Mouse (Mus musculus) MEL (cell line): ENCODE measurements around the gene Arhgef9. TPM values are rescaled to one million over a fixed set of nuclear protein-coding genes. Genes with fewer than 3 reads are reported as not detected.

Source experiments
- DNase-seq: peaks from one replicate; pipeline ENCODE4 v3.0.0; 2011; ENCODE audit warnings: low read depth, low spot score
- H3K27ac ChIP-seq: 2 replicates; pipeline ENCODE4 v1.5.1; 2012; ENCODE audit warnings: low read depth, mild to moderate bottlenecking, control low read depth, low read length, moderate library complexity; ENCODE audit not compliant: control insufficient read depth
- H3K27me3 ChIP-seq, 2 experiments: fragments of 150-350 bp in 1 of 2; sonication (generic) in 1 of 2; 2 replicates each; pipeline ENCODE4 v1.6.1; 2012; ENCODE audit warnings: low read length in 2 of 2, mild to moderate bottlenecking in 2 of 2, improper control_type of control experiment in 1 of 2, moderate library complexity in 1 of 2; ENCODE audit not compliant: insufficient read depth in 2 of 2, control insufficient read depth in 1 of 2
- H3K36me3 ChIP-seq, 2 experiments: 2 replicates each; pipeline ENCODE4 v1.6.1; 2012 to 2014; ENCODE audit warnings: low read length in 2 of 2, improper control_type of control experiment in 1 of 2, inconsistent platforms in 1 of 2, mild to moderate bottlenecking in 1 of 2; ENCODE audit not compliant: insufficient read depth in 2 of 2, control insufficient read depth in 1 of 2
- H3K4me1 ChIP-seq, 2 experiments: fragments of 150-350 bp in 1 of 2; sonication (generic) in 1 of 2; 2 replicates each; pipeline ENCODE4 v1.6.1; 2012; ENCODE audit warnings: low read length in 2 of 2, improper control_type of control experiment in 1 of 2, mild to moderate bottlenecking in 1 of 2; ENCODE audit not compliant: insufficient read depth in 2 of 2, control insufficient read depth in 1 of 2
- H3K4me3 ChIP-seq, 2 experiments: fragments of 150-350 bp in 1 of 2; sonication (generic) in 1 of 2; 2 replicates each; pipeline ENCODE4 v1.5.1; 2012; ENCODE audit warnings: low read depth in 2 of 2, low read length in 2 of 2, mild to moderate bottlenecking in 2 of 2, moderate library complexity in 2 of 2, control low read depth in 1 of 2, improper control_type of control experiment in 1 of 2; ENCODE audit not compliant: control insufficient read depth in 1 of 2, insufficient read depth in 1 of 2
- H3K79me2 ChIP-seq: 2 replicates; pipeline ENCODE4 v1.6.1; 2012; ENCODE audit warnings: mild to moderate bottlenecking, low read length, moderate library complexity; ENCODE audit not compliant: control insufficient read depth, poor library complexity, insufficient read depth
- H3K9ac ChIP-seq: 2 replicates; pipeline ENCODE4 v1.6.1; 2012; ENCODE audit warnings: low read depth, mild to moderate bottlenecking, control low read depth, low read length, moderate library complexity; ENCODE audit not compliant: control insufficient read depth, poor library complexity, severe bottlenecking
- H3K9me3 ChIP-seq: fragments of 150-350 bp; sonication (generic); replicated peaks from 2 replicates; pipeline ENCODE4 v1.6.1; 2012; ENCODE audit warnings: mild to moderate bottlenecking, low read length, improper control_type of control experiment, moderate library complexity; ENCODE audit not compliant: insufficient read depth
- BHLHE40 ChIP-seq: IDR thresholded peaks from 2 replicates; pipeline ENCODE4 v1.6.1; 2012; ENCODE audit warnings: low read depth, mild to moderate bottlenecking, inconsistent platforms, low read length, improper control_type of control experiment, borderline replicate concordance
- CHD1 ChIP-seq: IDR thresholded peaks from 2 replicates; pipeline ENCODE4 v1.6.1; 2012; ENCODE audit warnings: low read depth, mild to moderate bottlenecking, inconsistent platforms, low read length, improper control_type of control experiment
- CHD2 ChIP-seq: IDR thresholded peaks from 2 replicates; pipeline ENCODE4 v1.6.1; 2011; ENCODE audit warnings: low read length, improper control_type of control experiment
- CTCF ChIP-seq, 3 experiments: IDR thresholded peaks in 2 of 3; conservative IDR thresholded peaks in 1 of 3; 2 replicates each; pipeline ENCODE4 v1.5.1; 2011 to 2012; ENCODE audit warnings: low read length in 3 of 3, low read depth in 2 of 3, mild to moderate bottlenecking in 2 of 3, improper control_type of control experiment in 1 of 3, inconsistent platforms in 1 of 3, mixed read lengths in 1 of 3, moderate library complexity in 1 of 3; ENCODE audit not compliant: control insufficient read depth in 1 of 3, insufficient read depth in 1 of 3, poor library complexity in 1 of 3, severe bottlenecking in 1 of 3
- E2F4 ChIP-seq: IDR thresholded peaks from 2 replicates; pipeline ENCODE4 v1.6.1; 2011; ENCODE audit warnings: low read depth, low read length, improper control_type of control experiment, borderline replicate concordance
- ELF1 ChIP-seq: IDR thresholded peaks from 2 replicates; pipeline ENCODE4 v1.6.1; 2014; ENCODE audit warnings: low read depth, mild to moderate bottlenecking, inconsistent platforms, low read length, improper control_type of control experiment, moderate library complexity
- ETS1 ChIP-seq: IDR thresholded peaks from 2 replicates; pipeline ENCODE4 v1.6.1; 2012; ENCODE audit warnings: low read depth, mild to moderate bottlenecking, inconsistent platforms, low read length, improper control_type of control experiment, moderate library complexity
- HCFC1 ChIP-seq: IDR thresholded peaks from 2 replicates; pipeline ENCODE4 v1.6.1; 2012; ENCODE audit warnings: low read depth, mild to moderate bottlenecking, inconsistent platforms, low read length, improper control_type of control experiment, moderate library complexity
- JUND ChIP-seq: IDR thresholded peaks from 2 replicates; pipeline ENCODE4 v1.6.1; 2011; ENCODE audit warnings: low read depth, mild to moderate bottlenecking, improper control_type of control experiment, low read length
- KAT2A ChIP-seq: conservative IDR thresholded peaks from 2 replicates; pipeline ENCODE4 v1.6.1; 2012; ENCODE audit warnings: low read depth, low read length, improper control_type of control experiment, inconsistent platforms
- MAFK ChIP-seq: IDR thresholded peaks from 2 replicates; pipeline ENCODE4 v1.6.1; 2011; ENCODE audit warnings: low read depth, mild to moderate bottlenecking, low read length, improper control_type of control experiment, borderline replicate concordance
- MAZ ChIP-seq: IDR thresholded peaks from 2 replicates; pipeline ENCODE4 v1.6.1; 2012; ENCODE audit warnings: low read depth, mild to moderate bottlenecking, inconsistent platforms, low read length, improper control_type of control experiment
- MXI1 ChIP-seq: IDR thresholded peaks from 2 replicates; pipeline ENCODE4 v1.6.1; 2011; ENCODE audit warnings: mild to moderate bottlenecking, low read depth, low read length, improper control_type of control experiment
- MYB ChIP-seq: IDR thresholded peaks from 2 replicates; pipeline ENCODE4 v1.6.1; 2011; ENCODE audit warnings: mild to moderate bottlenecking, low read depth, low read length, improper control_type of control experiment
- MYC ChIP-seq: IDR thresholded peaks from 2 replicates; pipeline ENCODE4 v1.6.1; 2011; ENCODE audit warnings: low read depth, mild to moderate bottlenecking, low read length, improper control_type of control experiment, moderate library complexity
- NELFE ChIP-seq: IDR thresholded peaks from 2 replicates; pipeline ENCODE4 v1.6.1; 2011; ENCODE audit warnings: low read depth, low read length, improper control_type of control experiment
- NRF1 ChIP-seq: IDR thresholded peaks from 2 replicates; pipeline ENCODE4 v1.6.1; 2014; ENCODE audit warnings: low read depth, mild to moderate bottlenecking, inconsistent platforms, low read length, improper control_type of control experiment, moderate library complexity; ENCODE audit not compliant: poor library complexity, insufficient read depth, severe bottlenecking
- POLR2AphosphoS2 ChIP-seq: IDR thresholded peaks from 2 replicates; pipeline ENCODE4 v1.6.1; 2011; ENCODE audit warnings: low read length, improper control_type of control experiment
- SIN3A ChIP-seq: IDR thresholded peaks from 2 replicates; pipeline ENCODE4 v1.6.1; 2012; ENCODE audit warnings: low read length, improper control_type of control experiment, inconsistent platforms
- SMC3 ChIP-seq: IDR thresholded peaks from 2 replicates; pipeline ENCODE4 v1.6.1; 2011; ENCODE audit warnings: low read depth, low read length, improper control_type of control experiment
- TBP ChIP-seq: IDR thresholded peaks from 2 replicates; pipeline ENCODE4 v1.8.0; 2011; ENCODE audit warnings: low read depth, low read length, improper control_type of control experiment
- TCF12 ChIP-seq: IDR thresholded peaks from 2 replicates; pipeline ENCODE4 v1.6.1; 2014; ENCODE audit warnings: low read depth, mild to moderate bottlenecking, inconsistent platforms, low read length, improper control_type of control experiment, moderate library complexity
- UBTF ChIP-seq: IDR thresholded peaks from 2 replicates; pipeline ENCODE4 v1.6.1; 2012; ENCODE audit warnings: low read depth, mild to moderate bottlenecking, inconsistent platforms, low read length, improper control_type of control experiment, moderate library complexity, borderline replicate concordance; ENCODE audit not compliant: insufficient read depth
- ZKSCAN1 ChIP-seq: IDR thresholded peaks from 2 replicates; pipeline ENCODE4 v1.6.1; 2012; ENCODE audit warnings: low read depth, mild to moderate bottlenecking, inconsistent platforms, low read length, improper control_type of control experiment, moderate library complexity
- ZNF384 ChIP-seq: IDR thresholded peaks from 2 replicates; pipeline ENCODE4 v1.6.1; 2012; ENCODE audit warnings: low read depth, mild to moderate bottlenecking, inconsistent platforms, low read length, improper control_type of control experiment
- polyA plus RNA-seq, 2 experiments: library from polyadenylated mRNA; stranded (reverse) in 1 of 2; unstranded in 1 of 2; fragments of >175 nt in 1 of 2; fragments of >200 nt in 1 of 2; gene quantifications; 2 replicates each; pipeline versions ENCODE4 v1.2.1 to v1.2.4; 2012; ENCODE audit warnings: low replicate concordance in 2 of 2, low read depth in 1 of 2; ENCODE audit not compliant: insufficient read length in 2 of 2, insufficient read depth in 1 of 2, missing spikeins in 1 of 2
- total RNA-seq: library from RNA; depleted of rRNA; stranded (reverse); fragments of 300-350 nt; gene quantifications from 2 replicates; pipeline ENCODE4 v1.2.3, GENCODE M21; 2012

Gene Arhgef9
- total and polyA plus RNA-seq, 3 experiments = 0.08 TPM; not detected in 2

DNA sequence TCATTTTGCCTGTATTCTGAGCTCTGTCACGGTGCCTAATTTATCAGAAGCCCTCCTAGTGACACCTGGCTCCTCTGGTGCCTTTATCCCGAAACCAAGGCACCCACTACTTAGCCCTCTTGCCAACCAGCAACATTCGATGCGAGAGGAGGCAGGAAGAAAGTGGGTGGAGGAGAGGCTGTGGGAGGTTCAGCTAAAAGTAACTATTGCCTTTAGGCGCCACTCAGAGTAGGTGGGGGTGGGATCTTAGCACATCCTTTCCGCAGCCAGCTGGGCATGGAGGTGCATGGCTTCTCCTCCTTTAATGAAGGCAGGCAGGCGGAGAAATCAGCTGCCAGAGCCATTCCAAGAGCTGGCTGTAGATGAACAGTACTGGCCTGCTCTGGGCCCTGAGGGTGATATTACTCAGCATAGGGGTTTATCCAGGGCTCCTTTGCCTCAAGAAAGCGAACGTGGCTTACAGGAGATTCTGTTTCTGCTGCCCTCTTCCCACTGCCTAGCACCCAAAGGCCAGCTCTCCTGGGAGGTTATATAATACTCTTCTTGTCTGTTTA is 39.7 kb downstream of the Arhgef9 start:
- DNase-seq = no peak
- Histone ChIP-seq H3K27me3 (no peaks in the 10 kb centered on the region), H3K4me3 (no peak overlapping the region), H3K9me3 (no peaks in the 10 kb centered on the region), H3K36me3 (no peaks in the 10 kb centered on the region), H3K79me2 (no peaks in the 10 kb centered on the region), H3K9ac (no peak overlapping the region), H3K27ac (no peak overlapping the region), H3K4me1 (no peaks in the 10 kb centered on the region)
- TF ChIP-seq SMC3 = no peak
- no peak for TF ChIP-seq POLR2AphosphoS2
- TF ChIP-seq MYC = no peak
- no peak for TF ChIP-seq ZNF384
- no peak for TF ChIP-seq SIN3A
- no peak for TF ChIP-seq ZKSCAN1

DNA sequence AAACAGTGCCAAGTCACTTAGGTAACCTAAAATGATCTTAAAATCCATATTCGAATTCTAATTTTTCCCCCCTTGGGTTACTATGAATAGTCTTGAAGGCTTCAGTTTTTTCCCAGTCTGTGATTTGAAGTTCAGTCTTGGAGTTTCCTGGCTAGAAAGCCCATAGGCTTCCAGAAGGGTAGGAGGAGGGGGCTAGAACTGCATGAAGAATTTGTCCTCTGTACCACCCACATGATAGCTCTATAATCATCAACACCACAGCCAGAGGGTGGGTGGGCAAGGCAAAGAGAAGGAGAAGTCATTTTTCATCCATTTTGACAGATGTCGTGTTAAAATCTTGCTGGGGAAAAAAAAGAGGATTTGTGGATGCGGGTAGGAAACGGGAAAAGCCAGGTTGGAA is 58.0 kb downstream of the Arhgef9 start:
- no peak for TF ChIP-seq MYB
- TF ChIP-seq BHLHE40 = no peak
- TF ChIP-seq TBP = no peak
- TF ChIP-seq NRF1 = no peak
- no peak for TF ChIP-seq ZNF384
- no peak for TF ChIP-seq ELF1
- no peak for TF ChIP-seq CTCF (IDR thresholded peaks at IDR 0.05 in 2 of 3, conservative IDR thresholded peaks at IDR 0.05 in 1 of 3; ENCODE audit: control insufficient read depth in 1 of 3, insufficient read depth in 1 of 3, low read depth in 2 of 3, low read length in 3 of 3, poor library complexity in 1 of 3, severe bottlenecking in 1 of 3)
- TF ChIP-seq KAT2A = no peak
- no peak for TF ChIP-seq NELFE
- TF ChIP-seq CHD1 = no peak
- TF ChIP-seq UBTF = no peak
- no peak for TF ChIP-seq HCFC1
- no peak for TF ChIP-seq E2F4
- no peak for TF ChIP-seq MAFK
- no peak for TF ChIP-seq TCF12
- TF ChIP-seq CHD2 = no peak
- no peak for TF ChIP-seq ETS1
- no peak for TF ChIP-seq MXI1
- no peak for TF ChIP-seq JUND
- TF ChIP-seq MAZ = no peak
- no peak overlapping the region for H3K9ac ChIP-seq

More for the DNA sequence above, 58.0 kb downstream of the Arhgef9 start:
- no peaks in the 10 kb centered on the region for H3K27me3 ChIP-seq
- H3K9me3 ChIP-seq = no peaks in the 10 kb centered on the region
- DNase-seq = no peak
- H3K36me3 ChIP-seq = no peaks in the 10 kb centered on the region
- H3K79me2 ChIP-seq = no peaks in the 10 kb centered on the region
- H3K4me3 ChIP-seq = no peak overlapping the region
- no peak overlapping the region for H3K27ac ChIP-seq
- no peaks in the 10 kb centered on the region for H3K4me1 ChIP-seq
